Mouse (Mus musculus) G1E (cell line): Measurements from ENCODE around the gene Tns2.

Experiments
- CTCF ChIP-seq: IDR thresholded peaks from 2 replicates; pipeline ENCODE4 v1.5.1; 2012; ENCODE audit warnings: low read depth, low read length, inconsistent platforms, mixed read lengths
- GATA1 ChIP-seq: IDR thresholded peaks from 2 replicates; pipeline ENCODE4 v1.6.1; 2012; ENCODE audit warnings: borderline replicate concordance, low read length, inconsistent platforms, mixed read lengths
- TAL1 ChIP-seq: conservative IDR thresholded peaks from 2 replicates; pipeline ENCODE4 v1.6.1; 2012; ENCODE audit warnings: low read depth, low read length, inconsistent platforms, mixed read lengths

GRCm38 (mm10) chr15:102110701-102111494, 10.7 kb downstream of the Tns2 start:
- TF ChIP-seq CTCF (no peak), GATA1 (no peak), TAL1 (no peak)
